Mouse (Mus musculus): ENCODE results near the gene Haus8. TPM values are rescaled to one million over a fixed set of nuclear protein-coding genes. Genes with fewer than 3 reads are reported as not detected.
"Not testable (repeated sequence)": the region's sequence is repeated elsewhere in the genome, so short reads cannot be mapped to it uniquely, and the experiment has no call there.

Gene Haus8
- polyA plus RNA-seq, 1 experiment from 2014 or later = 60.8 TPM

- no peak overlapping the region for H3K27ac ChIP-seq (replicated peaks)
- peaks cover 69% of the 10 kb centered on the region for H3K36me3 ChIP-seq
- no peak for DNase-seq (ENCODE audit: low spot score)
- H3K27me3 ChIP-seq (ENCODE audit: low read depth, poor library complexity, severe bottlenecking) = no peaks in the 10 kb centered on the region
- no peaks in the 10 kb centered on the region for H3K4me1 ChIP-seq
- H3K4me3 ChIP-seq = no peak overlapping the region
- WGBS = 88% methylated on average over 3 of the region's 3 CpGs
- H3K9me3 ChIP-seq (replicated peaks) = peaks cover 6% of the 10 kb centered on the region; the same call in 1 of the 2 replicates
These were observed 27.0 kb upstream of the Haus8 start for GRCm38 (mm10) chr8:71299716-71300115.

- 92% methylated on average over 1 of the region's 1 CpGs for WGBS
These were observed 24.7 kb upstream of the Haus8 start for GRCm38 (mm10) chr8:71297439-71297838.

DNA sequence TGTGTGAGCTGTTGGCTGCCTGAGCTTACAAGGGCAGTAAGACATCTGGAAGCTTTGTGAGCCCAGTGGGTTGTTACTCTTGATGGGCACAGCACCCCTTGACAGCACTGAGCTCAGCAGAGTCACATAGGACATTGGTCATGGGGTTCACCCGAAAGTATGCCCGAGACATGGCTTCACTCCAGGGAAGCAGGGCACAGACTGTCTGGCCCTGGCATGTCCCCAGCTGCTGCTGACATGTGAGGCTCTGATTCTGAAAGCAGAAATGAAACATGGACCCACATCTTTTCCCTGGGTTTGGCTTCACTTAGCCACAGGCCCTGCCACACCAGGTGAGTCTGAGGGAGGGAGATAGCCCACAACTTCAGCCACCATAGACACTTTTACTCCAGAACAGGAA is 24.1 kb upstream of the Haus8 start:
- no peaks in the 10 kb centered on the region for H3K27me3 ChIP-seq (ENCODE audit: low read depth, poor library complexity, severe bottlenecking)
- DNase-seq (ENCODE audit: low spot score) = no peak
- WGBS = 93% methylated on average over 2 of the region's 2 CpGs
- no peak overlapping the region for H3K27ac ChIP-seq (replicated peaks)
- no peaks in the 10 kb centered on the region for H3K4me1 ChIP-seq
- H3K9me3 ChIP-seq (replicated peaks) = no peaks in the 10 kb centered on the region
- peaks cover 69% of the 10 kb centered on the region for H3K36me3 ChIP-seq
- H3K4me3 ChIP-seq = no peak overlapping the region

More at GRCm38 (mm10) chr8:71297439-71297838, 24.7 kb upstream of the Haus8 start:
- Histone ChIP-seq H3K36me3 (peaks cover 69% of the 10 kb centered on the region), H3K4me1 (no peaks in the 10 kb centered on the region), H3K27ac (replicated peaks) (no peak overlapping the region), H3K9me3 (replicated peaks) (peaks cover 4% of the 10 kb centered on the region; the same call in 1 of the 2 replicates), H3K27me3 (ENCODE audit: low read depth, poor library complexity, severe bottlenecking) (no peaks in the 10 kb centered on the region), H3K4me3 (no peak overlapping the region)
- DNase-seq (ENCODE audit: low spot score) = no peak

GRCm38 (mm10) chr8:71296188-71296621 is 23.5 kb upstream of the Haus8 start:
- Histone ChIP-seq H3K27ac (replicated peaks) (no peak overlapping the region), H3K27me3 (ENCODE audit: low read depth, poor library complexity, severe bottlenecking) (no peaks in the 10 kb centered on the region), H3K4me1 (no peaks in the 10 kb centered on the region), H3K9me3 (replicated peaks) (no peaks in the 10 kb centered on the region), H3K4me3 (no peak overlapping the region), H3K36me3 (peaks cover 73% of the 10 kb centered on the region)
- DNase-seq (ENCODE audit: low spot score) = no peak
- whole genome bisulfite sequencing = 90% methylated on average over 2 of the region's 2 CpGs

DNA sequence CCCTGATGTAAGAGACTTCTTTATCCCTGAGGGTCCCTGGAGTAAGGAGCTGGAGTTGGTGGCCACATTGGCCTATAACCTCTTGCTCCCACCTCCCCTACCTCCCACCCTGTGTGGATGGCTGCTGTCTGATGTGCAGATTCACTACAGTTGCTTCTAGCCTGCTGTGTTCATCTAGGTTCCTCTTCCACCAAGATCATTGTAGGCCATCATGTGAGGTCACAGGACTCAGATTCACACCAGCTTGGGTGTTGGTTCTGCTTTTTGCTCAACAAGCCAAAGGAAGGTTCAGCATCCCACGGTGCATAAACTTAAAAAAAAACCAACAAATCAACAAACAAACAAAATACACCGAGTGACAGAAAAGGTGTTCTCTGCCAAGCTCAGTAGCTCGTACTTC is 21.2 kb upstream of the Haus8 start:
- not testable (repeated sequence) for H3K27me3 ChIP-seq (ENCODE audit: low read depth, poor library complexity, severe bottlenecking); DNase-seq (ENCODE audit: low spot score); H3K4me1 ChIP-seq; H3K9me3 ChIP-seq (replicated peaks); H3K4me3 ChIP-seq; H3K27ac ChIP-seq (replicated peaks)
- H3K36me3 ChIP-seq = peaks cover 88% of the 10 kb centered on the region
- 91% methylated on average over 3 of the region's 3 CpGs for whole genome bisulfite sequencing

DNA sequence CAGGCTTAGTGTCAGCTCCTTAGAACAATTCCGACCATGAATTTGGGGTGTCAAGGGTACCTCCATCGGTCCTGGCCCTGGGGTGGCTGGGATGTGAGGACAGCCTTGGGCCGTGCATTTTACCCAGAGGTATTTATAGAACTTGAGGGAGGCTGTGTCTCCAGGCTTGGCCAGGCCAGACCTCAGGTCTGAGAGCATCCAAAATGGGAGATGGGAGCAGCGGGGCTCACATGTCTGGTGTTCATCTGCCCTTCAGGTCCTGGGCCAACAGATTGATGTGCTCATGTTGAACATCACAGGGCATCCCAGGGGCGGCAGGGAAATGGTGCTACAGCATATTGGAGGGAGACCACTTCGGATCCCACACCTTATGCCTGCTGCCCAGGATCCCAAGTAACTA is 18.6 kb upstream of the Haus8 start:
- no peak overlapping the region for H3K27ac ChIP-seq (replicated peaks)
- no peak for DNase-seq (ENCODE audit: low spot score)
- no peak overlapping the region for H3K4me3 ChIP-seq
- no peaks in the 10 kb centered on the region for H3K27me3 ChIP-seq (ENCODE audit: low read depth, poor library complexity, severe bottlenecking)
- H3K9me3 ChIP-seq (replicated peaks) = no peaks in the 10 kb centered on the region
- no peaks in the 10 kb centered on the region for H3K4me1 ChIP-seq
- peaks cover 70% of the 10 kb centered on the region for H3K36me3 ChIP-seq
- WGBS = 95% methylated on average over 6 of the region's 6 CpGs

- Histone ChIP-seq H3K36me3 (peaks cover 66% of the 10 kb centered on the region), H3K4me3 (no peak overlapping the region), H3K4me1 (no peaks in the 10 kb centered on the region), H3K9me3 (replicated peaks) (no peaks in the 10 kb centered on the region), H3K27ac (replicated peaks) (no peak overlapping the region), H3K27me3 (ENCODE audit: low read depth, poor library complexity, severe bottlenecking) (no peaks in the 10 kb centered on the region)
- DNase-seq (ENCODE audit: low spot score) = no peak
- WGBS = 97% methylated on average over 10 of the region's 10 CpGs
These were observed 18.2 kb upstream of the Haus8 start for GRCm38 (mm10) chr8:71290911-71291310.

DNA sequence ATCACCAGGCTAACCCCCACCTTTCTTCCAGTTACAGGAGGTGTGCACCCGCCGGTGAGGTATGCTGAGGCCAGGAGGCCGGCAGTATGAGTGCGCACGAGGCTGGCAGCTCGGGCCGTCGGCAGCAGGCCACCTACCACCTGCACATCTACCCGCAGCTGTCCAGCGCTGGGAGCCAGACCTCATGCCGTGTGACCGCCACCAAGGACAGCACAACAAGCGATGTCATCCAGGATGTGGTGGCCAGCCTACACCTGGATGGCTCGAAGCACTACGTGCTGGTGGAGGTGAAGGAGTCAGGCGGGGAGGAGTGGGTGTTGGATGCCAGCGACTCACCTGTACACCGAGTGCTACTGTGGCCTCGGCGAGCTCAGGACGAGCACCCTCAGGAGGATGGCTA is 17.5 kb upstream of the Haus8 start:
- no peaks in the 10 kb centered on the region for H3K9me3 ChIP-seq (replicated peaks)
- H3K27me3 ChIP-seq (ENCODE audit: low read depth, poor library complexity, severe bottlenecking) = no peaks in the 10 kb centered on the region
- 94% methylated on average over 21 of the region's 21 CpGs for WGBS
- peaks cover 62% of the 10 kb centered on the region for H3K36me3 ChIP-seq
- DNase-seq (ENCODE audit: low spot score) = no peak
- H3K27ac ChIP-seq (replicated peaks) = no peak overlapping the region
- H3K4me1 ChIP-seq = no peaks in the 10 kb centered on the region
- H3K4me3 ChIP-seq = no peak overlapping the region

GRCm38 (mm10) chr8:71289098-71289497 is 16.4 kb upstream of the Haus8 start:
- Histone ChIP-seq H3K27me3 (ENCODE audit: low read depth, poor library complexity, severe bottlenecking) (no peaks in the 10 kb centered on the region), H3K4me3 (no peak overlapping the region), H3K36me3 (peaks cover 54% of the 10 kb centered on the region), H3K4me1 (no peaks in the 10 kb centered on the region), H3K9me3 (replicated peaks) (no peaks in the 10 kb centered on the region), H3K27ac (replicated peaks) (no peak overlapping the region)
- DNase-seq (ENCODE audit: low spot score) = no peak
- 86% methylated on average over 7 of the region's 7 CpGs for WGBS

DNA sequence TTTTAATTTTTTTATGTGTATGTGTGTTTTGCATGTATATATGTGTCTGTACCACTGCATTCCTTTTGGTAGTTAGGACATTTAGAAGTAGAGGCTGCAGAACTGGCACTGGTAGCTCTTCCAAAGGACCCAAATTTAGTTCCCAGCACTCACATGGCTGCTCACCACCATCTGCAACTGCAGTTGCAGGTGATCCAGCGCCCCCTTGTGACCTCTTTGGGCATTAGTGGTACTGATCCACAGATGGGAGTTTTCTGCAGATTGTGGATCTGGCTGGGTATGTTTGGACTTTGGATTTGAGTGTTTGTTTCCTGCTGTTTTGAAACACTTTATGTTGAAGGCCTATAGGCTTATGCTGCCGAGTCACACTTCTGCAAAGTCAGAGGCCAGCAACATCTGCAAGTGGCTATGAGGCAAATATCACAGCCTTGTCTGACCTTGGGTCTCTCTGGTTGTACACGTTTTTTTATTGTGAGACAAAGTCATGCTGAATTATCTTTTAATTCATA is 15.8 kb upstream of the Haus8 start:
- Histone ChIP-seq H3K4me1 (no peaks in the 10 kb centered on the region), H3K36me3 (peaks cover 51% of the 10 kb centered on the region), H3K4me3 (no peak overlapping the region), H3K9me3 (replicated peaks) (no peaks in the 10 kb centered on the region), H3K27ac (replicated peaks) (no peak overlapping the region), H3K27me3 (ENCODE audit: low read depth, poor library complexity, severe bottlenecking) (no peaks in the 10 kb centered on the region)
- no peak for DNase-seq (ENCODE audit: low spot score)
- WGBS = 55% methylated on average over 3 of the region's 3 CpGs

DNA sequence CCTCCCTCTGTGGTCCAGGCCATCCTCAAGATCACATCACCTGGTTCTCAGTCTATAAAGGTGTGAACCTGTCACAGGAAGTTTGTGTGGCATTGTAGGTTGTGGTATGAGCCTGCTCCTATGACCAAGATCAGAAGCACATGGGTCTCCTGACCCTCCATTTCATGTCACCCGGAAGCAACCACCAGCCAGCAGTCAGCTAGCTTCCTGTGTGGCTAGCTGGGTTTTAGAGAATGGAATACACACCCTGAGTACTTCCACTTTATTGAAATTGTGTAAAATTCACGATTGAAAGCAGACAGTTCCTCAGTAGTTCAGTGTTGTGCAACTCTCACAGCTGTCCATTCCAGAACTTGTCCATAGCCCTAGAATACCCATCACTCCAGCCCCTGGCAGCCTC is 13.5 kb upstream of the Haus8 start:
- WGBS = 85% methylated on average over 2 of the region's 2 CpGs
- H3K36me3 ChIP-seq = peaks cover 29% of the 10 kb centered on the region
- H3K27ac ChIP-seq (replicated peaks); DNase-seq (ENCODE audit: low spot score); H3K4me3 ChIP-seq; H3K27me3 ChIP-seq (ENCODE audit: low read depth, poor library complexity, severe bottlenecking); H3K9me3 ChIP-seq (replicated peaks); H3K4me1 ChIP-seq: not testable (repeated sequence)

GRCm38 (mm10) chr8:71282621-71283020 is 9.9 kb upstream of the Haus8 start:
- peaks cover 3% of the 10 kb centered on the region; the same call in 1 of the 2 replicates for H3K36me3 ChIP-seq
- WGBS = 81% methylated on average over 5 of the region's 5 CpGs
- H3K27me3 ChIP-seq (ENCODE audit: low read depth, poor library complexity, severe bottlenecking) = no peaks in the 10 kb centered on the region
- no peaks in the 10 kb centered on the region for H3K4me1 ChIP-seq
- no peak overlapping the region for H3K4me3 ChIP-seq
- H3K27ac ChIP-seq (replicated peaks) = no peak overlapping the region
- H3K9me3 ChIP-seq (replicated peaks) = no peaks in the 10 kb centered on the region
- no peak for DNase-seq (ENCODE audit: low spot score)

GRCm38 (mm10) chr8:71281731-71282130 is 9.0 kb upstream of the Haus8 start:
- not testable (repeated sequence) for H3K27me3 ChIP-seq (ENCODE audit: low read depth, poor library complexity, severe bottlenecking); H3K9me3 ChIP-seq (replicated peaks); H3K4me3 ChIP-seq; DNase-seq (ENCODE audit: low spot score); H3K27ac ChIP-seq (replicated peaks); H3K4me1 ChIP-seq; H3K36me3 ChIP-seq
- 94% methylated on average over 1 of the region's 1 CpGs for WGBS

DNA sequence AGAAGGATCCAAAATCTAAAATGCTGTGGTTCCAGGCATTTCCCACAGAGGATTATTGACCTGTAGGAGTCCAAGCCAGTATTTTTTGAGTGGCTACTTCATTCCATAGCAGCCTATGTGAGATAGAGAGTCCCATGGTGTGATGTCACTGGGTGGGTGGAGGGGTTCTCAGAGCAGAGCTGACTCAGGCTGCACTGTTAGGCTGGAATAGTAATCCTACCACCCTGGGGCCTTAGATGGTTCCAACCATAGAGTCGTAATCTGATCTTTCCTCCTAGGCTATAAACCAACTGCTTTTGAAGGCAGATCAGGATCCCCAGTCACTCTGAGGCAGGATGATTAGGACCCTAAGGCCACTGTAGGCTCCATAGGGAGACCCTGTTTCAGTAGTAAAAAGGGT is 6.7 kb upstream of the Haus8 start:
- H3K27me3 ChIP-seq (ENCODE audit: low read depth, poor library complexity, severe bottlenecking); H3K36me3 ChIP-seq; H3K4me3 ChIP-seq; H3K27ac ChIP-seq (replicated peaks); H3K9me3 ChIP-seq (replicated peaks); DNase-seq (ENCODE audit: low spot score); H3K4me1 ChIP-seq: not testable (repeated sequence)
- WGBS = 97% methylated on average over 1 of the region's 1 CpGs

All from midbrain, embryonic 10.5 days (tissue).